Mouse (Mus musculus): ENCODE measurements around the gene Llcfc1. TPM values are rescaled to one million over a fixed set of nuclear protein-coding genes. Genes with fewer than 3 reads are reported as not detected.

The Llcfc1 gene
- polyA plus RNA-seq, 1 experiment from 2014 or later, result 0.22 TPM

DNA sequence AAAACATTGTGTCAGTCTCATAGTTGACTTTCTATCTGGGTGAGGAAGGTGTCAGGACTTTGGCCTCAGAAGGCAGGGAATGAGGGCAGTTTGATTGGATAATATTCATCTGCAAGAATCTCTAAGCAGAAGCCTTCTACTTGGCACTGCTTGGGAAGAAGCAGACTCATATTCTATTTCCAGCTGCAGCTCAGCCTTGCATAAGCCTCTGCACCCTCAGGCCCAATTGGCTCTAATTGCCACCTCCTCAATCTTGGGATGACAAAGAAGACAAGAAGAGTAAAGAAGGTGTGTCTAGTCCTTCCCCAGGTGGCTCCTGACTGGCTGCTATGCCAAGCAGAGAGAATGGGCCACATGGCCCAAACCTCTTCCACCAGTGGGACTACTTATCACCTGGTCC, 37.6 kb upstream of the Llcfc1 start:
- H3K36me3 ChIP-seq (ENCODE audit: insufficient read depth, low read length), result no peaks in the 10 kb centered on the region
- H3K4me2 ChIP-seq (replicated peaks; ENCODE audit: low read depth, low read length), result no peak overlapping the region
- H3K4me1 ChIP-seq (ENCODE audit: insufficient read depth, low read length), result no peaks in the 10 kb centered on the region
- H3K27me3 ChIP-seq (ENCODE audit: insufficient read depth, low read length), result no peaks in the 10 kb centered on the region
- no peak overlapping the region for H3K27ac ChIP-seq (ENCODE audit: low read length)
- no peak overlapping the region for H3K4me3 ChIP-seq (ENCODE audit: low read length)
- no peak for ATAC-seq (ENCODE audit: low FRiP score, low TSS enrichment)
- H3K9ac ChIP-seq (replicated peaks; ENCODE audit: low read length), result no peak overlapping the region
- H3K9me3 ChIP-seq (ENCODE audit: low read length), result no peaks in the 10 kb centered on the region

- 95% methylated on average over 5 of the region's 5 CpGs for WGBS
- no peaks in the 10 kb centered on the region for H3K36me3 ChIP-seq (ENCODE audit: insufficient read depth, low read length)
- H3K4me2 ChIP-seq (replicated peaks; ENCODE audit: low read depth, low read length), result no peak overlapping the region
- H3K4me1 ChIP-seq (ENCODE audit: insufficient read depth, low read length), result no peaks in the 10 kb centered on the region
- no peak overlapping the region for H3K27ac ChIP-seq (ENCODE audit: low read length)
- H3K27me3 ChIP-seq (ENCODE audit: insufficient read depth, low read length), result no peaks in the 10 kb centered on the region
- H3K9ac ChIP-seq (replicated peaks; ENCODE audit: low read length), result no peak overlapping the region
- H3K4me3 ChIP-seq (ENCODE audit: low read length), result no peak overlapping the region
- no peak for ATAC-seq (ENCODE audit: low FRiP score, low TSS enrichment)
- no peaks in the 10 kb centered on the region for H3K9me3 ChIP-seq (ENCODE audit: low read length)
Observed at GRCm38 (mm10) chr6:41653173-41653572, 31.1 kb upstream of the Llcfc1 start.

DNA sequence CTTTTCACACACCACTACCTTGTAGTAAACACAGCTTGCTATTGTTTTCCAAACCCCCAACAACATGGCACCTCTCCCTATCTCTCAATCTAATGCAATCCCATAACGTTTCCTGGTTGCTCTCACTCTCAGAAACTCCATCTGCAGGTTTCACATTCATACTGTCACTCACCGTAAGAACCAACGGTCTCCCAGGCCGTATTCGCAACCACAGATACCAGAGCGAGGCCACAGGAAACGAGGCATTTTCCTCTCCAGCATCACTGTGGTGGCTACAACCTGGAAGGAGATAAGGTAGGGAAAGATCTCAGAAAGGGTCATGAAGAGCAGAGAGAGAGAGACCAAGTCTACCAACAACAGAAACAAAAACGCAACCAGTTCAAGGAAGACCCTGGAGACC, 29.6 kb upstream of the Llcfc1 start:
- ATAC-seq (ENCODE audit: low FRiP score, low TSS enrichment), result no peak
- Histone ChIP-seq H3K9ac (replicated peaks; ENCODE audit: low read length) (no peak overlapping the region), H3K4me3 (ENCODE audit: low read length) (no peak overlapping the region), H3K27ac (ENCODE audit: low read length) (no peak overlapping the region), H3K9me3 (ENCODE audit: low read length) (no peaks in the 10 kb centered on the region), H3K4me1 (ENCODE audit: insufficient read depth, low read length) (no peaks in the 10 kb centered on the region), H3K27me3 (ENCODE audit: insufficient read depth, low read length) (no peaks in the 10 kb centered on the region), H3K4me2 (replicated peaks; ENCODE audit: low read depth, low read length) (no peak overlapping the region), H3K36me3 (ENCODE audit: insufficient read depth, low read length) (no peaks in the 10 kb centered on the region)
- 81% methylated on average over 8 of the region's 8 CpGs for WGBS

DNA sequence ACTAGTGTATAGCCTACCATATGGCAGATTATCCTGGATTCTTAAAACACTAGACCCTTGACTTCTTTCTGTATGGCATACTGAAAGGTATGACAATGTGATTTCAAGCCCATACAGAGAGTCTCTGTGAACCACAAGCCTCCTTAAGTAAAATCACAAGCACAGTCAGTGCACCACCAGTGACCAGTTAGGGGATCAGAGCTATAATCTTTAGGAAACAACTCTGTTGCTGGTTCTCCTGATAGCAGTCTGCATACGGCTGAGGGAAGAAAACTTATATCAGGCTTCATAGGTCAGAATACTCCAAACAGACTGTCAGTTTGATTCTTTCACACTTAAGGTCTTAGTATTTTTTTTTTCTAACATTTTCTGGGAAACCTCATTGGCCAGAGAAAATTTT, 25.7 kb upstream of the Llcfc1 start:
- H3K4me2 ChIP-seq (replicated peaks; ENCODE audit: low read depth, low read length), result no peak overlapping the region
- H3K27ac ChIP-seq (ENCODE audit: low read length), result no peak overlapping the region
- H3K9me3 ChIP-seq (ENCODE audit: low read length), result no peaks in the 10 kb centered on the region
- H3K36me3 ChIP-seq (ENCODE audit: insufficient read depth, low read length), result no peaks in the 10 kb centered on the region
- no peak overlapping the region for H3K4me3 ChIP-seq (ENCODE audit: low read length)
- no peak for ATAC-seq (ENCODE audit: low FRiP score, low TSS enrichment)
- H3K4me1 ChIP-seq (ENCODE audit: insufficient read depth, low read length), result no peaks in the 10 kb centered on the region
- WGBS, result 55% methylated on average over 1 of the region's 1 CpGs
- H3K9ac ChIP-seq (replicated peaks; ENCODE audit: low read length), result no peak overlapping the region
- H3K27me3 ChIP-seq (ENCODE audit: insufficient read depth, low read length), result no peaks in the 10 kb centered on the region

DNA sequence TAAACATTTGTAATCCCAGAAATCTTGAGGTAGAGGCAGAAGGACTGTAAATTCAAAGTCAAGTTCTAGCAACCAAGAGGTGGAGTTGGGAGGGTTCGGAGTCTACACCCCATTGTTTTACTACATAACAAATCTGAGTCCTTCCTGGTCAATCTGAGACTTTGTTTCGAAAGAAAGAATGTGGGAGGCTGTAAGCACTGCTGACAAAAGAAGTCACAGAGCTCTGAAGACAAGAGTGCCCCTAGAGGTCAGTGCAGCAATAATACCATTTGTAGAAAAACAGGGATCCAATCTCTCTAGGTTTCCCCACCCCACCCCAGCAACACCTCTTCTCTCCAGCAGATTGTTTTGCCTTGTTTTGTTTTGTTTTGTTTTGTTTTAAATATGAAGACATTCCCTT, 21.9 kb upstream of the Llcfc1 start:
- Histone ChIP-seq H3K4me3 (ENCODE audit: low read length) (no peak overlapping the region), H3K27me3 (ENCODE audit: insufficient read depth, low read length) (no peaks in the 10 kb centered on the region), H3K9me3 (ENCODE audit: low read length) (no peaks in the 10 kb centered on the region), H3K27ac (ENCODE audit: low read length) (no peak overlapping the region), H3K9ac (replicated peaks; ENCODE audit: low read length) (no peak overlapping the region), H3K4me1 (ENCODE audit: insufficient read depth, low read length) (no peaks in the 10 kb centered on the region), H3K4me2 (replicated peaks; ENCODE audit: low read depth, low read length) (no peak overlapping the region), H3K36me3 (ENCODE audit: insufficient read depth, low read length) (no peaks in the 10 kb centered on the region)
- 34% methylated on average over 2 of the region's 2 CpGs for WGBS
- ATAC-seq (ENCODE audit: low FRiP score, low TSS enrichment), result no peak

DNA sequence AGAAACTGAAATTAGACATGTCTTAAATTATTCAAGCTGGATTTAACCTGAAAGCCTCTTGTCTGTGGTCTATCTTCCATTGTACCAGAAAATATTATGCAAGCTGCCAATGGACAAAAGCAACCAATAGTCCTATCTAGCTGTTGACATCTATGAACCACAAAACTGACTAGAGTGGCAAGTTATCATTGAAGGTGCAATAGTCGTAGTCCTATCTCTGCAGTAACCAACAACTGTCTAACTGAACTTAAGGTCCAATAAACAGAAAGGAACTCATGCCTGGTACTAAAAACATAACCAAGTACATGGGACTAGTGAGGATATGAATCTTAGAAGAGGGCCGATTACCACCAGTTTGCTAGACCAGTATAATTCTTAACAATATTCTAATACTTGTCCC, 7.7 kb upstream of the Llcfc1 start:
- Histone ChIP-seq H3K4me1 (ENCODE audit: insufficient read depth, low read length) (no peaks in the 10 kb centered on the region), H3K36me3 (ENCODE audit: insufficient read depth, low read length) (no peaks in the 10 kb centered on the region), H3K27me3 (ENCODE audit: insufficient read depth, low read length) (no peaks in the 10 kb centered on the region), H3K9ac (replicated peaks; ENCODE audit: low read length) (no peak overlapping the region), H3K27ac (ENCODE audit: low read length) (no peak overlapping the region), H3K4me3 (ENCODE audit: low read length) (no peak overlapping the region), H3K9me3 (ENCODE audit: low read length) (no peaks in the 10 kb centered on the region), H3K4me2 (replicated peaks; ENCODE audit: low read depth, low read length) (no peak overlapping the region)
- 96% methylated on average over 2 of the region's 2 CpGs for WGBS
- no peak for ATAC-seq (ENCODE audit: low FRiP score, low TSS enrichment)

- Histone ChIP-seq H3K4me2 (replicated peaks; ENCODE audit: low read depth, low read length) (no peak within 1 kb of the TSS), H3K4me1 (ENCODE audit: insufficient read depth, low read length) (no peaks in the 10 kb centered on the region), H3K27ac (ENCODE audit: low read length) (peak within 1 kb of the TSS; percentile 32; the same call in 1 of the 2 replicates), H3K4me3 (ENCODE audit: low read length) (no peak within 1 kb of the TSS), H3K36me3 (ENCODE audit: insufficient read depth, low read length) (no peaks in the 10 kb centered on the region), H3K9ac (replicated peaks; ENCODE audit: low read length) (no peak within 1 kb of the TSS), H3K9me3 (ENCODE audit: low read length) (no peaks in the 10 kb centered on the region), H3K27me3 (ENCODE audit: insufficient read depth, low read length) (no peaks in the 10 kb centered on the region)
- WGBS, result 56% methylated on average over 1 of the region's 1 CpGs
- no peak; the same call in 1 of the 2 replicates for ATAC-seq (ENCODE audit: low FRiP score, low TSS enrichment)
Observed at GRCm38 (mm10) chr6:41680669-41681068, 3.6 kb upstream of the Llcfc1 start, which contains the start of gene Trpv5. TSS of gene Trpv5 (minus strand) at chr6:41680769.

DNA sequence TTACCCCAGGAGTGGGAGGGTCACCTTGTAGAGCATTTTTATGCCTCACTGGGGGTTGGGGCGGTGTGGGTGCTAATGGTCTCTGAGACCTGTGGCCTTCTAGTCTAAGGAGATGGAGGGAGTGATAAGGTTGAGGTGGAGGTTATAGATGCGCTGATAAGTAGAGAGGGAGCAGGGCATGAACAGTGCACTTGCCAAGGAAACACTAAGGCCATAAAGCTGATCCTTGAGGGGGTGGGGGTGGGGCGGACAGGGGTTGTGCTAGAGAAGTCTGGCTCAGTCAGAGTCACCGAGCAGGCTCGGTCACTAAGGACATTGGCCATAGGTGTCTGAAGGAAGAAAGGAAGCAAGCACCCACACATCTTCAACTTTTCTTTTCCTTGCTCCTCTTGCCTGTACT, 2.6 kb upstream of the Llcfc1 start:
- peak; percentile 51 for ATAC-seq (ENCODE audit: low FRiP score, low TSS enrichment)
- no peak overlapping the region for H3K4me2 ChIP-seq (replicated peaks; ENCODE audit: low read depth, low read length)
- H3K36me3 ChIP-seq (ENCODE audit: insufficient read depth, low read length), result no peaks in the 10 kb centered on the region

DNA sequence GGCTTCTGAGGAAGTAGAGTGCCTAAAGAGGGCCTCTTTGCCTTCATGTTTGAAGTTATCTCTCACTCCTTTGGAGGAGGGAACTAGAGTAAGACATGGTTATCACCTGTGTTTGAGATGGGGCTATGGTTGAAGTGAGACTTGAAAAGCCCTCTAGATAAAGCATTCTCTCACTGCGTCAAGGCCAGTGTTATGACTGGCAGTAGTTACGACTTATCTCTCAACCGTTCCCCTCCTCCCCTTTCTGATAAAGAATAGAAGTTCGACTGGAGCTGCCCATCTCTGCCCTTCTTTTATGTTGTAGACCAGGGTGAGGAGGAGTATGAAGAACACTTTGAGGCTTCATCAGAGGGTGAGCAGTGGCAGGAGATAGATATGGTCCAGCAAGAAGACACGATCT, 680 bp downstream of the Llcfc1 start:
- no peaks in the 10 kb centered on the region for H3K4me1 ChIP-seq (ENCODE audit: insufficient read depth, low read length)
- no peak for ATAC-seq (ENCODE audit: low FRiP score, low TSS enrichment)
- H3K4me2 ChIP-seq (replicated peaks; ENCODE audit: low read depth, low read length), result no peak overlapping the region
- 80% methylated on average over 5 of the region's 5 CpGs for WGBS
- H3K9ac ChIP-seq (replicated peaks; ENCODE audit: low read length), result no peak overlapping the region
- no peak overlapping the region for H3K4me3 ChIP-seq (ENCODE audit: low read length)
- no peaks in the 10 kb centered on the region for H3K9me3 ChIP-seq (ENCODE audit: low read length)
- H3K27ac ChIP-seq (ENCODE audit: low read length), result no peak overlapping the region
- H3K36me3 ChIP-seq (ENCODE audit: insufficient read depth, low read length), result no peaks in the 10 kb centered on the region
- no peaks in the 10 kb centered on the region for H3K27me3 ChIP-seq (ENCODE audit: insufficient read depth, low read length)

More for the DNA sequence above, 2.6 kb upstream of the Llcfc1 start:
- Histone ChIP-seq H3K4me3 (ENCODE audit: low read length) (no peak overlapping the region), H3K27ac (ENCODE audit: low read length) (no peak overlapping the region), H3K27me3 (ENCODE audit: insufficient read depth, low read length) (no peaks in the 10 kb centered on the region), H3K4me1 (ENCODE audit: insufficient read depth, low read length) (no peaks in the 10 kb centered on the region), H3K9ac (replicated peaks; ENCODE audit: low read length) (no peak overlapping the region), H3K9me3 (ENCODE audit: low read length) (no peaks in the 10 kb centered on the region)
- WGBS, result 60% methylated on average over 5 of the region's 5 CpGs

- H3K4me3 ChIP-seq (ENCODE audit: low read length), result no peak overlapping the region
- H3K4me1 ChIP-seq (ENCODE audit: insufficient read depth, low read length), result no peaks in the 10 kb centered on the region
- no peaks in the 10 kb centered on the region for H3K9me3 ChIP-seq (ENCODE audit: low read length)
- WGBS, result 66% methylated on average over 3 of the region's 3 CpGs
- no peak overlapping the region for H3K27ac ChIP-seq (ENCODE audit: low read length)
- no peak for ATAC-seq (ENCODE audit: low FRiP score, low TSS enrichment)
- no peak overlapping the region for H3K9ac ChIP-seq (replicated peaks; ENCODE audit: low read length)
- no peaks in the 10 kb centered on the region for H3K36me3 ChIP-seq (ENCODE audit: insufficient read depth, low read length)
- no peak overlapping the region for H3K4me2 ChIP-seq (replicated peaks; ENCODE audit: low read depth, low read length)
- no peaks in the 10 kb centered on the region for H3K27me3 ChIP-seq (ENCODE audit: insufficient read depth, low read length)
Observed at GRCm38 (mm10) chr6:41685596-41685995, 1.4 kb downstream of the Llcfc1 start.

GRCm38 (mm10) chr6:41692200-41692599, 8.0 kb downstream of the Llcfc1 start:
- ATAC-seq (ENCODE audit: low FRiP score, low TSS enrichment), result no peak
- H3K9me3 ChIP-seq (ENCODE audit: low read length), result no peaks in the 10 kb centered on the region
- H3K27me3 ChIP-seq (ENCODE audit: insufficient read depth, low read length), result no peaks in the 10 kb centered on the region

More at GRCm38 (mm10) chr6:41692200-41692599, 8.0 kb downstream of the Llcfc1 start:
- H3K4me3 ChIP-seq (ENCODE audit: low read length), result no peak overlapping the region
- no peaks in the 10 kb centered on the region for H3K4me1 ChIP-seq (ENCODE audit: insufficient read depth, low read length)
- H3K4me2 ChIP-seq (replicated peaks; ENCODE audit: low read depth, low read length), result no peak overlapping the region
- no peak overlapping the region for H3K27ac ChIP-seq (ENCODE audit: low read length)
- no peaks in the 10 kb centered on the region for H3K36me3 ChIP-seq (ENCODE audit: insufficient read depth, low read length)
- H3K9ac ChIP-seq (replicated peaks; ENCODE audit: low read length), result no peak overlapping the region
